Mouse (Mus musculus): ENCODE data around the gene Smarcd1. TPM values are rescaled to one million over a fixed set of nuclear protein-coding genes. Genes with fewer than 3 reads are reported as not detected.

Smarcd1 gene
- total RNA-seq (2021), result 10 to 100 TPM; 15.4 to 15.9 TPM
- long read RNA-seq, experiment 1, transcript Smarcd1-201 (13 exons, 3,307 nt), result major isoform, 23 of 28 reads
- long read RNA-seq, experiment 1, partial matches to known transcripts, result 3 of 28 reads
- long read RNA-seq, experiment 1, other reads (novel, unspliced or antisense), result 2 of 28 reads
- long read RNA-seq, experiment 2, transcript Smarcd1-201 (13 exons, 3,307 nt), result major isoform, 19 of 24 reads
- long read RNA-seq, experiment 2, partial matches to known transcripts, result 3 of 24 reads
- long read RNA-seq, experiment 2, other reads (novel, unspliced or antisense), result 2 of 24 reads

DNA sequence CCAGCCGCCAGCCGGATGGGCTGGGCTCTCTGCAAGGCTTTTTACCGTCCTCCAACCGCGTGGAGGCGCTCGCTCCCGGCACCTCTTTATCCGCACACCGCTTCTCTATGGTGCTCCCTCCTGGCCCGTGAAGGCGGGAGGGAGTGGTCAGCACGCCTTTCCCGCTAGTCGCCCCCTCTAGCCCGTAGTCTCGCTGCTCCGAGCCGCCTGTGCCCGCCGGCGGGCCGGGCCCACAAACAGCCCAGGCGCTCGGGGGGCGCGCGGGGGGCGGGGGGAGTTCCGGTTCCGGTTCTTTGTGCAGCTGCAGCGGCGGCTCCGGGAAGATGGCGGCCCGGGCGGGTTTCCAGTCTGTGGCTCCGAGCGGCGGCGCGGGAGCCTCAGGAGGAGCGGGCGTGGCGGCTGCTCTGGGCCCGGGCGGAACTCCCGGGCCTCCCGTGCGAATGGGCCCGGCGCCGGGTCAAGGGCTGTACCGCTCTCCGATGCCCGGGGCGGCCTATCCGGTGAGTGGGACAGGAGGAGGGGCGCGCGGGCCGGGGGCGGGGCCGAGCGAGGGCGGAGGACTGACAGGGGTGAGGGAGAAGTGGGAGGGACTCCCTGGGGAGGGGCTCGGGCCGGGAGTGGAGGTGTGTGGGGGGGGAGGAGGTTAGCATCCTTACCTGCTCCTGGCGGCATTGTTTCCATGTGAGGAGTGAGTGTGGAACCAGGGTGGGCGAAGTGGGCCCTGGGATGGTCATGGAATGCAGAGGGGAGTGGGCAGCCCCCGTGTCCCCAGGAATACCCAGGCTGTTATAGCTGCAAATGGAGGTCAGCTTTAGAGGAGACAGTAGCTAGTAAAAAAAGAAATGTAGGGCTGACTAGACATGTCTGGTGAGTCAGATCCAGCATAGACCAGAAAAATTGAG, at the start of gene Smarcd1:
Smarcd1 (plus strand) TSS at position 131 of the 902 bp plus-strand sequence.
- peak; percentile 97 for DNase-seq

DNA sequence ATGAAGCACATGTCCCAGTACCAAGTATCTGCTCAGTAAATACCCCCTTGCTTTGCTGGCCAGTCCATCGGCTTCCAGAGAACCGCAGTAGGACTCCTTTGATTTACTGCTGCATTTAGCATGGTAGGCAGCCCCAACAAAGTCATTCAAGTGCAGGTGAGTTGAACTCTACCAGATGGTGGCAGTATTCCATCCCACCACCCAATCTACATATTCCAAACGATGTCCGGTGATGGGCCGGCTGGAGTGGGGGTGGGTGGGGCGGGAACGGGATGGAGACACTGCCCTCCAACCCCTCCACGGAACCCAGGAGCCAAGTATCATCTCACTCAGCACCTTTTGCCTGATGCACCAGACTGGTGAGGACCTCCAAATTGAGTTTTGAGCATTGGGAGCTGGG, 48.6 kb upstream of the Smarcd1 start:
- no peak for DNase-seq

DNA sequence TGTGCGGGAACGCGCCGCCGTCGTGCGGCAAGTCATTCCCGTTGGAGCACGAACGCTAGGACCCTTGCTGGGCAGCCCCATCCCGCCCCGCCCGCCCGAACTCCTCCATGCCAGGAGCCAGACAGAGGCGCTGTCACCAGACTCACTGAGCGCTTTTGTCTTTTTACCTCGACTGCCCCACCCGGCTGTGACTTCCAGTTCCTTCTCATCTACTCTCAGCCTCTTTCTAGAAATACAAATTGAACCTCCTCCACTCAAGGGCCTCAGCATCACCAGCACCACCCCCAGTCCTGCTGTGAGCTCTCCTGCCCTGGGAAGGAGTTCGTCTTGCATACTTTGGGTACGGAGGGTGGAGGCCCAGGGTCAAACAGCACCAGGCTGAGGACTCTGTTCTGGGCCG, 48.1 kb upstream of the Smarcd1 start:
- no peak for DNase-seq

DNA sequence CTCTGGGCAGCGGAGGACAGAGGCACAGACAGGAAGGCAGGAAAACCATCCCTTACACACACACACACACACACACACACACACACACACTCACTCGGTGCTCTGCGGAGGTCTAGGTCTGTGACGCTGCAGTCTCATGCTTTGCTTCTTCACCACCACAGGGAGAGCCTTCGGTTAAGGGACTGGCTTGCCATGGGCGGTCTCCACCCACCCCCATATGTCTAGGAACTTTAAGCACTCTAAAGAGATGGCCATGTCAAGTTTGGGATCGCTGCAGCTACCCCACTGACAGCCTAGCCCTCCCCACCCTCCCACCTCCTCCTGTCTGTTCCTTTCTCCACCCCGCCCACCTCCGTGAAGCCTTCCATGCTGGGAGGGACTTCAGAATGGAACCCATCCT, 46.0 kb upstream of the Smarcd1 start:
- DNase-seq, result no peak

DNA sequence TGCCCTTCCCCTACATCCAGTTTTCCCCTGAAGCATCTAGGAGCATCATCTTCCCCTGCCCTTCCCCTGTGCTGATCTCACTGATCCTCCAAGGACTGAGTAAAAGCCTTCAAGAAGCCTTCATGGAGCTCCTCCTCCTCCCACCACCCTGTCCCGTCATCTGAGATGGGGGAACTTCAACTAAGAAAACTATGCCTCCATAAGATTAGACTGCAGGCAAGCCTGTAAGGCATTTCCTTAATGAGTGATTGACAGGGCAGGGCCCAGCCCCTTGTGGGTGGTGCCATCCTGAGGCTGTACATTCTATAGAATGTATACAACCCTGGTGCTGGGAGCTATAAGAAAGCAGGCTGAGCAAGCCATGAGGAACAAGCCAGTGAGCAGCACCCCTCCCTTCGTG, 43.5 kb upstream of the Smarcd1 start:
- no peak for DNase-seq

DNA sequence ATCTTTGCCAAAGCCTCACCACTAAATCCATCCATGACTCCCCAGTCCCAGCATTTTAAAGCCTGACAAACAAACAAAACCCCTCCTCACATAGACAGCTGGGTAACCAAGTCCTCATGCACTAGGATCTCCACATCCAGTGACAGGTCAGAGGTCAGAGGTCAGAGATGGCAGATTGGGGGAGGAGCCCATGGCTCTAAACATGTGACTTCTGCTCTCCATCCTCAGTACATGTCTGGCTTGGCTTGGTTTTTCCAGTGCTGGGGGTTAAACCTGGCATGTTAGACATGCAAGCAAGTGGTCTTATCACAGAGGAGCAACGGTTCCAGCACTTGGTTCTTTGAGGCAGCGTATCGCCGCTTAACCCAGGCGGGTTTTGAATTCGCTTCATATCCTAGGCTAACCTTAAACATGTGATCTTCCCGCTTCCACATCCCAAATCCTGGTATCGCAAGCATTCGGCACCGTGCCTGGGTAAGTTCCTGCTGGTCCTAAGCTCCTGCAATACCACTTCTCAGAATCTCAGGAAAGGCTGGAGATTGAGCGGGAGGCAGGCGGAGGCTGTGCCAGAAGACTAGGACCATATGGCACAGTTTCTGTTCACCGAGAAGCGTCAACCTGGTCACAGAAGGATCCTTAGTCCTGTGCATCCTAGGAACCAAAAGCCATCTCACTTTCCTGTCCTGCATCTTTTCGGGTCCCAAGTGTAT, 40.7 kb upstream of the Smarcd1 start:
- DNase-seq, result no peak

DNA sequence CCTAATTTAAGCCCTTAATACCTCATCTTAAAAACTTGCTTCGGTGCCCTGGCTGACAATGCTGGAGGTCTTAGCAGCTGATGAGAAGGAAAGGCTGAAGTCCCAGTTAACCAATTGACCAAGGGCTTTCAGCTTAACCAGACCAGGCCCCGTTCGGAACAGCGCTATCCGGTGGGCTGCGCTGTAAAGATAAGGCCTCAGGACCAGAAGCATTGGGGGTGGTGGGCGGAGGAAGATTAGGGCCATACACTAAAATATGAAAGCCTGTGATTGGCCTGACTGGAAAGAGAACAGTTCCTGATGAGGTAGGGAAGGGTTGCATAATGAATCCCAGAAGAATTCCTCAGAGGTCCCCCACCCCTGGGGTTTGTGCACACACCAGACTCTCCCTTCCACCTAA, 39.6 kb upstream of the Smarcd1 start:
- no peak for DNase-seq

DNA sequence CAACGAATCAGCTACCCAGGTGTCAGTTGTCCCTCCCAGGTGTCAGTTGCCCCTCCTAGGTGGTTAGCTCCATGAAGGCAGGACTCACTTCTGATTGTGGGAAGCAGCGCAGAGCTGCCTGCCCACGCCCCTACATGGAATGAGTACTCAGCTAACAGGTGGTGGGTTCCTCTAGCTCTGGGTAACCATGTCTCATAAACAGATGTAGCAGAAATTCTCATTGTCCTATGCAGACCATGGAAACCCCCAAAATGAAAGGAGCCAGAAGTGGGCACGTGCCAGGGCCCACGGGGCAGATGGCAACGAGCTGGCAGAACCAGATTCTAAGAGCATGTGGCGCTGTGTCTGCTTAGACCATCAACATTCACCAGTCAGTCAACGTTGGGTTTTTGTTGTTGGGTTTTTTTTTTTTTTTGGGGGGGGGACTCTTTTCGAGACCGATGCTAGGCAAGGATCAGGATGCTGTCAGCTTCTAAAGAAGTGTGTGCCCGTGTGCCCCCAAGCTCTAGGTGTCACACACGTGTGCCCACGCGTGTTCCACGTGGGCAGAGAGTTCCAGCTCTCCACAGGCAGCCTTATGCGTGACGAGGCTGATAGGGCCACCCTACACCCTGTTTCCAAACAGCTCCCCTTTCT, 37.8 kb upstream of the Smarcd1 start:
- DNase-seq, result no peak

DNA sequence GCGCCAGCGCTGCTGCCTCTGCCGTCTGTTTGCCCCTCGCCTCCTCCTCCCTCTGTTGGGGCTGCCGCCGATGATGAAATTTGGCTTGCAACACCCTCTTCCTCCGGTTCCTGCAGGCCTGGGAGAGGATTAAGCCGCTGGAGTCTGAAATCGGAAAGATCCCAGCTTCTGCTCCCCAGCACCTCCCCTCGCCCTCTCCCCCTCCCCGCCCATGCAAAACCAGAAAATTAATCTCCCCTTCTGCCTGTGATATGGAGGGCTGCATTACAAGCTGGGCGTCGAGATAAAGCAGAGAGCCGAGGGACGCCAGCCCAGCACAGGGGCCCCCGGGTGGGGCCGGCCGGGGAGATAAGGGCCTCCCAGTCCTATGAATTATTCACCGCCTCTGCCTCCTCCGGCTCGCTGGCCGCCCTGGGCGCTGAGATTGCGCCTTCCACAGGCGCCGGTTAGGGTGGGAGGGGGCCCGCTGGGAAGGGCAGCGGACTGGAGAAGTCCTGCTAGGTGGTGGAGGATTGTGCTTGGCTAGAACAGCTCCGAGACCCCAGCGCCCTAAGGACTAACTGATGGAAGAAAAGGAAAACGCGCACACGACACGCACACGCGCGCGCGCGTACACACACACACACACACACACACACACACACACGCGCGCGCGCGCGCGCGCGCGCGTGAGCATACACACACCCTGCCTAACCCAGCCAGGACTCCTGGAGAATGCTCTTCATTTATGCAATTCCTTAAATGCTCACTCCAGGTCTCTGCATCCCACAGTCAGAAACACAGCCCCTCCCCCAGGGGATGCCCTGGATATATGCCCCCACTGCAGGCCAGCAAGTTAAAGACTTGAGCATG, 37.1 kb upstream of the Smarcd1 start:
- DNase-seq, result peak; percentile 36

DNA sequence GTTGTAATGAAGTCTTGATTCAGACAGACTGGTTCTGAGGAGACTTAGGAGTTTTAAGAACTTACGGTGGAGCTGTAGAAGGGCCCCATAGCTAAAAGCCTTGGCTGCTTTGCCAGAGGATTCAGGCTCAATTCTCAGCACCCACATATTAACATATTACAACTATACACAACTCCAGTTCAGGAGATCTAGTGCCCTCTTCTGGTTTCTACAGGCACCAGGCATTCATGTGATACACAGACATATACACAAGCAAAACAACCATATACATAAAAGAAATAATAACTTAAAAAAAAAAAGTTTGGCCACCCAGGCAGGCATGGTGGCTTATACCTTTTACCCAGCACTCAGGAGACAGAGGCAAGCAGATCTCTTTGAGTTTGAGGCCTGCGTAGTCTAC, 34.4 kb upstream of the Smarcd1 start:
- no peak for DNase-seq

DNA sequence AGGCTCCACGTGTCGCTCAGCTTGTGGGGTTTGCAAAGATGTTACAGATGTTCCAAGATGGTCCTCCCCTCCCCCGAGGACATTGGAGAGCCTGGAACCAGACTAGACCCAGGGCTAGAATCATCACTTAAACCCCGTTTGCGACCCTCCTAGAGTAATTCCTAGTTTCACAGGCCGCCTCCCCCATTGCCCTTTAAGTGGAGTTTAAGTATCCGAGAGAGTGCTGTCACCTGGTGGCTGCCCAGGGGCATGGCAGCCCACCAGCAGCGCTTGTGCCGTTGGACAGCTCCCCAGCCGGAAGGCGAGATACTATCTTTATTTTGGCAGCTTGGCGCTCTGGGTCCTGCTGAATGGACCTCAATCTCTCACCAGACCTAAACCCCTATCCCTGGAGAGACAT, 33.0 kb upstream of the Smarcd1 start:
- peak; percentile 80 for DNase-seq

DNA sequence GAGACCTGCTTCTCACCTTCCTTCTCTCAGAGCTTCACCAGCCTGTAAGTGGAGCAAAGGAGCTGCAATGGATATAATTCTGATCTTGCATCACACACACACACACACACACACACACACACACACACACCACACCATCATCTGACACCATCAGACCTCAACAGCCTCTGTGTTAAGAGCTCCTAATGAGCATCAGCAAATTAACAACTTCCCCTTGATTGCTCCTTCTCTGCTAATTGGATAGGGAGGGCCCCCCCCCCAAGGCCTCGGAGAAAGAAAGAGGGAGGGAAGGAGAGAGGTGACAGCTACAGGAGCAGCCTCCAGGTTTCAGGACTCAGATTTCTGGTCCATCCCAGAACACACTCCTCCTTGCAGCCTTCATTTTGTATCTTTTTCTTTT, 32.5 kb upstream of the Smarcd1 start:
- DNase-seq, result no peak

DNA sequence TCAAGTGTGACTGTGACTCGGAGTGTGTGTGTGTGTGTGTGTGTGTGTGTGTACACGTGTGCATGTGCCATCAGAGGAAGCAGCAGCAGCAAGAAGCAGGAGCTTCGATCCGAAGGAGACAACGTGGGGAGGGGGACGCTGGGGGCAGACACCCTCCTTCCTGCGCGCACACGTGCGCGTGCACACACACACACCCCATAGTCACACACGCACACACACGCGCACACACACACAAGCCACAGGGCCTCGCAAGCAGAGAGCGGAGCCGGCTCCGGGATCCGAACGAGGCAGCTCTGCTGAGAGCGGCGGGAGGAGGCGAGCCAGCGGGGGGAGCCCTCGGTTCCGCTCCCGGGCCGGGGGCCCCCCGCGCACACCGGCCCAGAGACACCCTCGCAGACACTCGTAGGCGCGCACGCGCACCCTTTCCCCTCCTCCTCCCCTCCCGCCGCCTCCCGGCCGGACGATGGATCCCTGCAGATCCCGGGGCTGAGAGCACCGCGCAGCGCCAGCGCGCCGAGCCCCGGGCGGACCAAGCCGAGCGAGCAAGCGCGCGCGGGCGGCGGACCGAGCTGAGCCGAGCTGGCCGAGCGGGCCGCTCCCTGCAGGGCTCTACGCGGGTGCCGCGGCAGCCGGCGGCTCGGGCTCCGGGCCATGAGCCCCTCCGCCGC, 31.6 kb upstream of the Smarcd1 start, which contains the start of gene Asic1:
Asic1 (plus strand) TSS at position 215 of the 668 bp plus-strand sequence.
- DNase-seq, result peak; percentile 77

DNA sequence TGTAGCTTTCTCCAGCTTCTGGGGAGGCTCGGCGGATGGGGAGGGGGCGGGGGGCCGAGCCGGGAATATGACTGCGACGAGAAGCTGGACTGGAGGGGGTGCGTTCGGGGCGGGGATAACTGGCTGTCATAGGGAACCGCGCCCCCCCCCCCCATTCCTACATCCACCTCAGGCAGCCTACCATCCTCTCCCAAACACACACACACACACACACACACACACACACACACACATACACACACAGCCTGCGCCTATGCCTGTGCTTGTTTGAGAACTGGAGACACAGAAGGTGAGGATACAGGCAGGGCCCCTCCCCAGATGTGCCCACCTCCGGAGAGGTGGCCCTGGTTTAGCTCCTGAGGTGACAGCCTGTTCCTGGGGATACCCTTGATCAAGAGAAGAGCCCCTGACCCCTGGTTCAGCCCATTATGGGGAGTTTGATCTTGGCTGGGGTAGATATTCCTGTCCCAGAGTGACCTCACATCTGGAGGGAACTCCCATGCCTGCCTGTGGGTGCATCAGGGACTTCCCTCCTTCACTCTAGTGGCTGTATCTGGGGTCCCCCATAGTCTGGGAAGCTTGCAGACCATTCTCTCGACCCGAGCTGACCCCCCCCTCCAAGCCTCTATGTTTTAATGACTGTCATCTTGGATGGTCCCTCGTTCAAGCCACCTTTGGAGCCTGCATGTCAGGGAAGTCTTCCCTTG, 30.8 kb upstream of the Smarcd1 start:
- DNase-seq, result no peak

DNA sequence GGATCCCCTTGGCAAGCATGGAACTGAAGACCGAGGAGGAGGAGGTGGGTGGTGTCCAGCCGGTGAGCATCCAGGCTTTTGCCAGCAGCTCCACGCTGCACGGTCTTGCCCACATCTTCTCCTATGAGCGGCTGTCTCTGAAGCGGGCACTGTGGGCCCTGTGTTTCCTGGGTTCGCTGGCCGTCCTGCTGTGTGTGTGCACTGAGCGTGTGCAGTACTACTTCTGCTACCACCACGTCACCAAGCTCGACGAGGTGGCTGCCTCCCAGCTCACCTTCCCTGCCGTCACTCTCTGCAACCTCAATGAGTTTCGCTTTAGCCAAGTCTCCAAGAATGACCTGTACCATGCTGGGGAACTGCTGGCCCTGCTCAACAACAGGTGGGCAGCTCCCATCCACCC, 30.1 kb upstream of the Smarcd1 start:
- DNase-seq, result no peak

DNA sequence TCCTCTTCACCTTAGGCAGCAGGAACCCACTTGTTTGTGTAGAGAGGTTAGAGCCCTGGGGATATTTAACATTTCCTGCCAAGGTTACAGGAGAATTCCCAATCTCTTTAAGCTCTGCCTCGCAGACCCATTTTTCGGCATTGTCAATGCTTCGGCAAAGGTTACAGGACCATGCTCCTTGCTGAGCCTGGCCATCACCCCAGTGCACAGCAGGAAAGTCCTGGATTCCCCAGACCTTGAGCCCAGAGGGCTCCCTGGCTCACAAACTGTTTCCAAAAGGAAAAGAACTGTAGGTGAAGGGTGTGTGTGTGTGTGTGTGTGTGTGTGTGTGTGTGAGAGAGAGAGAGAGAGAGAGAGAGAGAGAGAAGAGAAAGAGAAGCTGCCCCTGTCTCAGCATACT, 27.1 kb upstream of the Smarcd1 start:
- DNase-seq, result no peak

DNA sequence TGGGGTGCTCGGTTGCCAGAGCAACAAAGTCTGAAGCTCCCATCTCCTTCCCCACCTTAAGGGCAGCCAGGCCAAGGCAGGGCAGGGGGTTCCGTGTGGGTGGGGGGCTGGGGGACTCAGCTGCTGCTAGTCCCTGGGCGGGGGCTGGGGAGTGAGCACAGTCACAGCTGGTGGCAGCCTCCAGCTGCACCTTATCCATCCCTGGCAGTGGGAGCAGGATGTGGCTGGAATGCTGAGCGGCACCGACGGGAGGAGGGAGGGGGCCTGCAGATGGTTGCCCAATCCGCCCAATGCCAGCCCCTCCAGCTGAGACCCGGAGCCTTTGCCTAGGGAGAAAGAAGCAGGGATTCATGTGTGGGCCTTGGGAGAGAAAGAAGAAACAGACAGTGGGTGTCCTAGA, 24.8 kb upstream of the Smarcd1 start:
- no peak for DNase-seq

DNA sequence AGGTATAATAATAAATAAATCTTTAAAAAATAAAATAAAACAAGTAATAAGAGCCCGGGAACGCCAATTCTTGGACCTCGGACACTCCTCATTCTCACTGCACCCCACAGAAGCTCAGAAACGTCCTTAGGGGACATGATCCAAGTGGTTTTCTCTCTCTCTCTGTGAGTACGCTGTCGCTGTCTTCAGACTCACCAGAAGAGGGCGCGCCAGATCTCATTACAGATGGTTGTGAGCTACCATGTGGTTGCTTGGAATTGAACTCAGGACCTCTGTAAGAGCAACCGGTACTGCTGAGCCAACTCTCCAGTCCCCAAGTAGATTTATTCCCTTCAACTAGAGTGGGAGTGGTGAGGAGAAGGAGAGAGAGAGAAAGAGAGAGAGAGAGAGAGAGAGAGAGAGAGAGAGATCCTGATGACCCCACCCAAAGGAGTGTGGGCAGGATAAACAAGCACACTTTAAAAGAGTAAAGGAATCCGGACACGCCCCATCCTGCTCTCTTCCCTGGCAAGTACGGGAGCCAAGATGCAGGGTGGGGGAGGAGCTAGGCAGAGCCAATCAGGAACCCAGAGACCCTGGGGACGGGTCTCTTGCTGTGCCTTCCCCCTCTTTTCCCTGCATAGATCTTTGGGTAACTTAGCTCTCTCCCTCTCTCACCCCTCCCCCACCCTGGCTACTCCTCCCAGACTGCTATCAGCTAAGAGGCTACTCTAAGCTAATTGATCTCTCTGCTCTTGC, 23.7 kb upstream of the Smarcd1 start:
- DNase-seq, result no peak

DNA sequence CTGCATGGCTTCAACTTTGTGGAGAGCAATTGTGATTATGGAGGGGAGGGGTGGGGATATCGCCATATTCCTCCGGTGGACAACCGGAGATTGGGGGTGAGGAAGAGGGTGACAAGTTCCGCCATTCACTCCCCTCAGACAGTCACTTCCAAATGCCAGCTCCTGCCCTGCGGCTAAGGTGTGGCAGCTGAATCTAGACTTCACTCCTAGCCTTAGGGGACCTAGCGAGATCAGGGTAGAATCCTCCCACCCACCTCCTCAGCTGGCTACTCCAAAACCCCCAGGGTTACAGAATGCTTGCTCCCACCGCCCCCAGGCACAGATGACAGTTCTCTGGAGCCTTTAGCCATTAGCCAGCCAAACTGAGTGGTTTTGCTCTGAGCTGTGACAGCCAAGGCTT, 22.9 kb upstream of the Smarcd1 start:
- no peak for DNase-seq
